Mouse (Mus musculus) MEL (cell line): Measurements from ENCODE around the gene Wdr41. TPM values are rescaled to one million over a fixed set of nuclear protein-coding genes. Genes with fewer than 3 reads are reported as not detected.

Experiments used
- DNase-seq: peaks from one replicate; pipeline ENCODE4 v3.0.0; 2011; ENCODE audit warnings: low read depth, low spot score
- H3K27ac ChIP-seq: 2 replicates; pipeline ENCODE4 v1.5.1; 2012; ENCODE audit warnings: low read depth, mild to moderate bottlenecking, control low read depth, low read length, moderate library complexity; ENCODE audit not compliant: control insufficient read depth
- H3K27me3 ChIP-seq, 2 experiments: fragments of 150-350 bp in 1 of 2; sonication (generic) in 1 of 2; 2 replicates each; pipeline ENCODE4 v1.6.1; 2012; ENCODE audit warnings: low read length in 2 of 2, mild to moderate bottlenecking in 2 of 2, improper control_type of control experiment in 1 of 2, moderate library complexity in 1 of 2; ENCODE audit not compliant: insufficient read depth in 2 of 2, control insufficient read depth in 1 of 2
- H3K36me3 ChIP-seq, 2 experiments: 2 replicates each; pipeline ENCODE4 v1.6.1; 2012 to 2014; ENCODE audit warnings: low read length in 2 of 2, improper control_type of control experiment in 1 of 2, inconsistent platforms in 1 of 2, mild to moderate bottlenecking in 1 of 2; ENCODE audit not compliant: insufficient read depth in 2 of 2, control insufficient read depth in 1 of 2
- H3K4me1 ChIP-seq, 2 experiments: fragments of 150-350 bp in 1 of 2; sonication (generic) in 1 of 2; 2 replicates each; pipeline ENCODE4 v1.6.1; 2012; ENCODE audit warnings: low read length in 2 of 2, improper control_type of control experiment in 1 of 2, mild to moderate bottlenecking in 1 of 2; ENCODE audit not compliant: insufficient read depth in 2 of 2, control insufficient read depth in 1 of 2
- H3K4me3 ChIP-seq, 2 experiments: fragments of 150-350 bp in 1 of 2; sonication (generic) in 1 of 2; 2 replicates each; pipeline ENCODE4 v1.5.1; 2012; ENCODE audit warnings: low read depth in 2 of 2, low read length in 2 of 2, mild to moderate bottlenecking in 2 of 2, moderate library complexity in 2 of 2, control low read depth in 1 of 2, improper control_type of control experiment in 1 of 2; ENCODE audit not compliant: control insufficient read depth in 1 of 2, insufficient read depth in 1 of 2
- H3K79me2 ChIP-seq: 2 replicates; pipeline ENCODE4 v1.6.1; 2012; ENCODE audit warnings: mild to moderate bottlenecking, low read length, moderate library complexity; ENCODE audit not compliant: control insufficient read depth, poor library complexity, insufficient read depth
- H3K9ac ChIP-seq: 2 replicates; pipeline ENCODE4 v1.6.1; 2012; ENCODE audit warnings: low read depth, mild to moderate bottlenecking, control low read depth, low read length, moderate library complexity; ENCODE audit not compliant: control insufficient read depth, poor library complexity, severe bottlenecking
- H3K9me3 ChIP-seq: fragments of 150-350 bp; sonication (generic); replicated peaks from 2 replicates; pipeline ENCODE4 v1.6.1; 2012; ENCODE audit warnings: mild to moderate bottlenecking, low read length, improper control_type of control experiment, moderate library complexity; ENCODE audit not compliant: insufficient read depth
- CHD1 ChIP-seq: IDR thresholded peaks from 2 replicates; pipeline ENCODE4 v1.6.1; 2012; ENCODE audit warnings: low read depth, mild to moderate bottlenecking, inconsistent platforms, low read length, improper control_type of control experiment
- E2F4 ChIP-seq: IDR thresholded peaks from 2 replicates; pipeline ENCODE4 v1.6.1; 2011; ENCODE audit warnings: low read depth, low read length, improper control_type of control experiment, borderline replicate concordance
- EP300 ChIP-seq, 2 experiments: IDR thresholded peaks; 2 replicates each; pipeline ENCODE4 v1.6.1; 2011; ENCODE audit warnings: improper control_type of control experiment in 2 of 2, low read length in 2 of 2, low read depth in 1 of 2, mild to moderate bottlenecking in 1 of 2
- ETS1 ChIP-seq: IDR thresholded peaks from 2 replicates; pipeline ENCODE4 v1.6.1; 2012; ENCODE audit warnings: low read depth, mild to moderate bottlenecking, inconsistent platforms, low read length, improper control_type of control experiment, moderate library complexity
- GABPA ChIP-seq: IDR thresholded peaks from 2 replicates; pipeline ENCODE4 v1.6.1; 2012; ENCODE audit warnings: low read depth, mild to moderate bottlenecking, inconsistent platforms, low read length, improper control_type of control experiment, moderate library complexity
- GATA1 ChIP-seq: IDR thresholded peaks from 2 replicates; pipeline ENCODE4 v1.6.1; 2011; ENCODE audit warnings: low read depth, low read length, improper control_type of control experiment
- JUND ChIP-seq: IDR thresholded peaks from 2 replicates; pipeline ENCODE4 v1.6.1; 2011; ENCODE audit warnings: low read depth, mild to moderate bottlenecking, improper control_type of control experiment, low read length
- KAT2A ChIP-seq: conservative IDR thresholded peaks from 2 replicates; pipeline ENCODE4 v1.6.1; 2012; ENCODE audit warnings: low read depth, low read length, improper control_type of control experiment, inconsistent platforms
- MAX ChIP-seq: IDR thresholded peaks from 2 replicates; pipeline ENCODE4 v1.6.1; 2011; ENCODE audit warnings: low read length, improper control_type of control experiment
- MAZ ChIP-seq: IDR thresholded peaks from 2 replicates; pipeline ENCODE4 v1.6.1; 2012; ENCODE audit warnings: low read depth, mild to moderate bottlenecking, inconsistent platforms, low read length, improper control_type of control experiment
- MEF2A ChIP-seq: IDR thresholded peaks from 2 replicates; pipeline ENCODE4 v1.6.1; 2014; ENCODE audit warnings: low read depth, mild to moderate bottlenecking, inconsistent platforms, low read length, improper control_type of control experiment; ENCODE audit not compliant: poor library complexity, insufficient replicate concordance, severe bottlenecking; ENCODE audit errors: extremely low read depth
- MXI1 ChIP-seq: IDR thresholded peaks from 2 replicates; pipeline ENCODE4 v1.6.1; 2011; ENCODE audit warnings: mild to moderate bottlenecking, low read depth, low read length, improper control_type of control experiment
- RAD21 ChIP-seq: IDR thresholded peaks from 2 replicates; pipeline ENCODE4 v1.6.1; 2011; ENCODE audit warnings: mild to moderate bottlenecking, low read depth, low read length, improper control_type of control experiment
- RCOR1 ChIP-seq: IDR thresholded peaks from 2 replicates; pipeline ENCODE4 v1.6.1; 2012; ENCODE audit warnings: low read depth, mild to moderate bottlenecking, inconsistent platforms, low read length, improper control_type of control experiment
- SIN3A ChIP-seq: IDR thresholded peaks from 2 replicates; pipeline ENCODE4 v1.6.1; 2012; ENCODE audit warnings: low read length, improper control_type of control experiment, inconsistent platforms
- SMC3 ChIP-seq: IDR thresholded peaks from 2 replicates; pipeline ENCODE4 v1.6.1; 2011; ENCODE audit warnings: low read depth, low read length, improper control_type of control experiment
- TAL1 ChIP-seq: IDR thresholded peaks from 2 replicates; pipeline ENCODE4 v1.6.1; 2012; ENCODE audit warnings: mild to moderate bottlenecking, inconsistent platforms, low read length, moderate library complexity, mixed read lengths
- UBTF ChIP-seq: IDR thresholded peaks from 2 replicates; pipeline ENCODE4 v1.6.1; 2012; ENCODE audit warnings: low read depth, mild to moderate bottlenecking, inconsistent platforms, low read length, improper control_type of control experiment, moderate library complexity, borderline replicate concordance; ENCODE audit not compliant: insufficient read depth
- USF1 ChIP-seq: IDR thresholded peaks from 2 replicates; pipeline ENCODE4 v1.6.1; 2014; ENCODE audit warnings: low read depth, mild to moderate bottlenecking, inconsistent platforms, low read length, improper control_type of control experiment, moderate library complexity
- polyA plus RNA-seq, 2 experiments: library from polyadenylated mRNA; stranded (reverse) in 1 of 2; unstranded in 1 of 2; fragments of >175 nt in 1 of 2; fragments of >200 nt in 1 of 2; gene quantifications; 2 replicates each; pipeline versions ENCODE4 v1.2.1 to v1.2.4; 2012; ENCODE audit warnings: low replicate concordance in 2 of 2, low read depth in 1 of 2; ENCODE audit not compliant: insufficient read length in 2 of 2, insufficient read depth in 1 of 2, missing spikeins in 1 of 2
- total RNA-seq: library from RNA; depleted of rRNA; stranded (reverse); fragments of 300-350 nt; gene quantifications from 2 replicates; pipeline ENCODE4 v1.2.3, GENCODE M21; 2012

The Wdr41 gene
- total and polyA plus RNA-seq, 3 experiments, result 14.3 TPM; not detected in 1

GRCm38 (mm10) chr13:95020216-95020615 lies 44.1 kb downstream of the Wdr41 start:
- no peaks in the 10 kb centered on the region for H3K9me3 ChIP-seq

DNA sequence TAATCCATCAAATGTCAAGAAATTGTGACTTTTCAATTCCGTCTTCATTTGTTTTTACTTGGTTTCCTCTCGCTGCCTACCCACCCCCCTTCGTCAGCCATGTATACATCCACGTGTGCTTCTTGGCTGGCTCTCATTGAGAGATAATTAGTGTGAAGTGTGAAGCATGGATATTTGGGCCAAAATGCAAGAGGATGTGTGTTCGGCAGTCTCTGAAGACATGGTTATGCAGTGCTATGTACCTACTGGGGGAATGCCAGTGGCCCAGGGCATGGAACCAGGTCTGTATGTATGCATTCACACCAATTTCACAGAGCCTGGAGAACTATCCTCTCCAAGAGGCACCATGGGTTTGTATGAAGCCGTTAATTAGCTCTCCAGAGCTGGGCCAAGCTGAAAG lies 54.7 kb downstream of the Wdr41 start:
- Histone ChIP-seq H3K9me3 (no peaks in the 10 kb centered on the region), H3K27ac (no peak overlapping the region), H3K79me2 (no peaks in the 10 kb centered on the region), H3K4me1 (no peaks in the 10 kb centered on the region), H3K9ac (no peak overlapping the region), H3K4me3 (no peak overlapping the region), H3K27me3 (no peaks in the 10 kb centered on the region; a peak in 1 of 4 replicates), H3K36me3 (no peaks in the 10 kb centered on the region)
- no peak for DNase-seq
- TF ChIP-seq TAL1 (no peak), GABPA (no peak), MXI1 (no peak), SIN3A (no peak), ETS1 (no peak), GATA1 (no peak), UBTF (no peak), CHD1 (no peak), MAX (no peak), MAZ (no peak), MEF2A (no peak), RCOR1 (no peak), E2F4 (no peak), USF1 (no peak)
- TF ChIP-seq, all 39 proteins: peak for 0

More at GRCm38 (mm10) chr13:95020216-95020615, 44.1 kb downstream of the Wdr41 start:
- no peak overlapping the region for H3K4me3 ChIP-seq
- no peaks in the 10 kb centered on the region for H3K79me2 ChIP-seq
- H3K9ac ChIP-seq, result no peak overlapping the region
- H3K4me1 ChIP-seq, result peaks cover 3 to 14% of the 10 kb centered on the region in 2 experiments; a peak in 3 of 4 replicates
- peaks cover 0 to 10% of the 10 kb centered on the region in 2 experiments; a peak in 2 of 4 replicates for H3K36me3 ChIP-seq
- no peak overlapping the region for H3K27ac ChIP-seq
- H3K27me3 ChIP-seq, result no peaks in the 10 kb centered on the region
- DNase-seq, result no peak
- TF ChIP-seq JUND, result no peak
- TF ChIP-seq SMC3, result no peak
- TF ChIP-seq EP300 (IDR thresholded peaks at IDR 0.05; ENCODE audit: low read depth in 1 of 2, low read length in 2 of 2), result no peak
- TF ChIP-seq RAD21, result no peak
- no peak for TF ChIP-seq RCOR1
- TF ChIP-seq KAT2A, result no peak
